Mouse (Mus musculus): ENCODE measurements at regions not wholly inside any gene's neighbourhood (a gene's known extent, or its start where the extent isn't known, plus 50 kb on each side); places are given as distances from the start of the nearest gene placed in this dataset.

- TF ChIP-seq CTCF (IDR thresholded peaks at IDR 0.05; ENCODE audit: borderline replicate concordance, control insufficient read depth, extremely low read depth, insufficient read depth, low read length, poor library complexity): no peak
- TF ChIP-seq POLR2A (IDR thresholded peaks at IDR 0.05; ENCODE audit: control insufficient read depth, extremely low read depth, insufficient read depth, low read length, poor library complexity): no peak
Measured at GRCm38 (mm10) chr19:59646231-59646630, 188.1 kb downstream of the Emx2 start.

Data from thymus, adult 2 months (tissue).